Mouse (Mus musculus) brain, adult 2 months (tissue): Measurements from ENCODE around the gene Arhgef28.
A peak's percentile ranks its signal among the peaks of the same experiment; 100 is the strongest.

Source experiments
- DNase-seq: peaks from one replicate; pipeline ENCODE4 v3.0.0; 2011; ENCODE audit warnings: low read depth, low spot score

The Arhgef28 gene

GRCm38 (mm10) chr13:97966077-97966476 lies 240.2 kb downstream of the Arhgef28 start:
- no peak for DNase-seq

DNA sequence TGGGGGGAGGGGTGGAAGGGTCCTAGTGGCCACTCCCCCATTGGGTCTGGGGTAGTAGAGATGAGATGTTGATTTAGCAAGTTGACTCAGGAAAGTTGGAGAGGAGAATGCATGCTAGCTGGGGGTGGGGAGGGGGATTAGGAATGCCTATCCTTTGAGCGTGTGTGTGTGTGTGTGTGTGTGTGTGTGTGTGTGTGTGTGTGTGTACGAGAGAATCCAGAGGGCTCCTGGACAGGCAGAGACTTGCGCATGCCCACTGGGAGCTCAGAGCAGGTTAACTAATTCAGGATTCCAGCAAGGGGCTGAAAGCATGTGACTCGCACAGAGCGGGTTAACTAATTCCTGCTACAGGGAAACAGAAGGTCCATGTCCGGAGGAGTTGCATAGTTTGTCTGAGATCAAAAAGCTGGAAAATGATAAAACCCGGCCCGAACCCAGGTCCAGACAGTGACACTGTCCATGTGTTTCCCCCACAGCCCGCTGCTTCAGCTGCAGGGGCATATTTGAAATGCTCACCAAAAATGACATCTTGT lies 241.3 kb downstream of the Arhgef28 start:
- no peak for DNase-seq

DNA sequence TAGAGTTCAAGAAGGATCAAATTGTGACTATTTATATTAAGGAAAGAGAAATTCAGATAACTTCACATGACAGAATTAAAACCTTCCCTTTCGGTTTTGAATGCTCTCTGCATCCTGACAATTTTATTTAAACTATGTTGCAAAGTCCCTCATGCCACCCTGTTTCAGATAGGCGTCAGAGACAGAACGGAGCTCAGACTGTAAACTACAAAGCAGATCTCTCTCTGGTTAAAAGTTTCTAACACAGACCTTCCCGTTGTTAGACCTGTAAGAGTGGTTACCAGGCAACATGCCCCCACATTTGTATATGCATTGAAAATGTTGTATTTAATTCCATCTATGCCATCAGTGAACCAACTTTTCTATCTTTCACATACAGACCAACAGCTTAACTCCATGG lies 246.1 kb downstream of the Arhgef28 start:
- DNase-seq = no peak

GRCm38 (mm10) chr13:97959394-97959888 lies 246.8 kb downstream of the Arhgef28 start:
- peak; percentile 71 for DNase-seq

DNA sequence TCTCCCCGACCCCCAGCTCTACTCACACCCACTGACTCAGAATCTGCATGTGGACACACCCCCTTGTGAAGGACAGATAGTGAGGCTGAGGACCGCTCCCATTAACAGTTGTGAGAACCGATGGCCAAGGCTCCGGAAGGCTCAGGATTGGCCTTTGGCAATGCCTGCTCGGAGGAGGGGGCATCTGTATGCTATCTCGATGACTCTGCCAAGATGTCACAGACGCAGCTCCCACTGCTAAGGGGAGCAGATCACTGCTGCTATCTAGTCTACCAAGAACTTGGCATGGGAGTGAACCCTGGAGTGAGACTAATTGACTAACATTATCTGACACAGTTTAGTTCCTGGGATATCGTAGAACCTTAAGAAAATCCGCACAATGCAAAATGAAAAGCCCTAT lies 250.5 kb downstream of the Arhgef28 start:
- DNase-seq = no peak

DNA sequence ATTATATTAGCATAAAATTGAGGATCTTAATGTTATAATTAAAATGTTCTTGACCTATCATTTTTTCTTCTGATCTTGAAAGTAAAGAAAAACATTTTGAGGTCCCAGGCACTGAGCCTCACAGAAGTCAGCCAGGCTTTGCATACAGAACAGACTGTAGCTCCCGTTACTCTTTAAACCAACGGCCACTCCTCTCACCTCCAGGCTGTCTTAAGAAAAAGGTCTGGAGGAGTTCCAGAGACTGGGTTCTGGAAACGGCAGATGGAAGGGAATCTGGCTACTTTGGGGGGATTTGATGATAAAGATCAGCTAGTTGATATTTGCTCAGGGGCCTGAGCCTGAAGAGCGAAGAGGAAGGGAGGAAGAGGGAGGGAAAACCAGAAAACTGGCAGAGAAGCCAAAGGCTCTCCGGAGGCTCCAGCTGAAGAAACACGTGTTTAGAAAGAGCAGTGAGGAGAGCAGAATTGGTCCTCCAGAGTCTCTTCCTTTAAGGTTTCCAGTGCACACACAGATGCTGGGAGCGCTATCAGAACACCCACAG lies 251.2 kb downstream of the Arhgef28 start:
- DNase-seq = no peak

DNA sequence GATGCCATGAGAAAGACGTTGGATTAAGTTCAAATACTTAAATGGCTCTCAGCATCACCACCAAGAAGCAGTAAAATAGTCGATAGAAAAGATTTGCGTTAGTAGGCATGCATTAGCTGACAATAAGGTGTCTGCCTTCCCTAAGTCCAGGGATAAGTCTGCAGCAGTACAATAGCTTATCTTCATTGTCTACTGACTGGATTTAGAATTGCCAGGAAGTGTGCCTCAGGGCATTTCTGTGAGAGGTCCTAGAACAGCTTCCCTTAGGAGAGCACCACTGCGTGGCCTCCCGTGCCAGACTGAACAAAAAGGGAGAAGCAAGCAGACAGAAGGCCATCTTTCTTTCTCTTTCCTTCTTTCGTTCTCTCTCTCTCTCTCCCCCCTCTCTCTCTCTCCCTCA lies 252.2 kb downstream of the Arhgef28 start:
- DNase-seq = no peak

- DNase-seq = no peak
These were observed 252.7 kb downstream of the Arhgef28 start for GRCm38 (mm10) chr13:97953526-97953925.

DNA sequence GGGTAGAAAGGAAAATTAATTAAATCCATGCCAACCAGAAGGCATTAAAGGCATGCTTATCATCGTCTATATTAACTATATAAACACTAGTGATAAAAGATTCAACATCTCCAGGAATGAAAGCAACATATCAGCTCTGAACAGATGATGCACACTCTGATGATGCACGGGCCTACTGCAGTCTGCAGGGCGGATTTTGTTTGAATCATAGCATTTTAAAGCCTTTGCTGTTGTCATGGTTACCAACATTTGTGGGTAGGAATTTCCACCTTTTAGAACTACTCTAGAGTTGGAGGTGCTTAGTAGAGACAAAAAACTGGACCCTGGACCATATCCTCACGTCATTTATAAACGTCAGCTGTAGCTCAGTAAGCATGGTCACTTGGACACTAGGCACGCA lies 257.4 kb downstream of the Arhgef28 start:
- peak; percentile 60 for DNase-seq

GRCm38 (mm10) chr13:97947598-97947997 lies 258.6 kb downstream of the Arhgef28 start:
- no peak for DNase-seq

GRCm38 (mm10) chr13:97946422-97946821 lies 259.8 kb downstream of the Arhgef28 start:
- no peak for DNase-seq

DNA sequence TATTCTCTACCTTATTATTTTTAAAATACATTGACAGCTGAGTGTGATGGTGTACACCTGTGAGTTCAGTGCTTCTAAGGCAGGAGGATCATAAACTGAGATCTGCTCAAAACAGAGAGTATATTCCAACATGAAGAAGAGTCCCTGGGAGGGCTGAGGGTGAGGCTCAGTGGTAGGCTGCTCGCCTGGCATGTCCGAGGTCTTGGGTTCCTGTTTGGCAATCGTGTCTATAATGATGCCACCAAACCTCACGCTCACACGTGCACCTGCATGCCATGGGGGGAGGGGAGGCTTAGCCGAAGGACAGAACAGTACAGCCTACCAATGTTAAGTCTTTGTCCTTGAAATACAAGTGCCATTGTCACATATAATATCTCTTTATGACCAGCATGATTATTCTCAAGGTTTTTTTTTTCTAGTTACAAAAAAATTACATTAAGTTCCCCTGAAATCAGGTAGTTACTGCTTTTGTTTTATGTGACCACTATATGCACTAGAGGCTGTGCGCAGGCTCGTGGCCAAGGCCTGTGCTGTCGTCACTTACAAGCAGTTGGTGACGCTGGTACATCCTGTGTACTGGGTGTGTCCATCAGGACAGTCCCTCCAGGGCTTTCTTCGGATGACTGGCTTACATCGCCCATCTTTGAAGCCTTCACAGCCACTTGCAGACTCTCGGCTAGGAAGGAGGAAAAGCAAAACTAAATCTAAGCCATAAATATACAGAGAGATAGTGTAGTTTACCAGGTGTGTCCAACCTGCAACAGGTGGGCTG lies 264.1 kb downstream of the Arhgef28 start:
- DNase-seq = no peak

- DNase-seq = no peak
These were observed 265.1 kb downstream of the Arhgef28 start for GRCm38 (mm10) chr13:97941099-97941498.

DNA sequence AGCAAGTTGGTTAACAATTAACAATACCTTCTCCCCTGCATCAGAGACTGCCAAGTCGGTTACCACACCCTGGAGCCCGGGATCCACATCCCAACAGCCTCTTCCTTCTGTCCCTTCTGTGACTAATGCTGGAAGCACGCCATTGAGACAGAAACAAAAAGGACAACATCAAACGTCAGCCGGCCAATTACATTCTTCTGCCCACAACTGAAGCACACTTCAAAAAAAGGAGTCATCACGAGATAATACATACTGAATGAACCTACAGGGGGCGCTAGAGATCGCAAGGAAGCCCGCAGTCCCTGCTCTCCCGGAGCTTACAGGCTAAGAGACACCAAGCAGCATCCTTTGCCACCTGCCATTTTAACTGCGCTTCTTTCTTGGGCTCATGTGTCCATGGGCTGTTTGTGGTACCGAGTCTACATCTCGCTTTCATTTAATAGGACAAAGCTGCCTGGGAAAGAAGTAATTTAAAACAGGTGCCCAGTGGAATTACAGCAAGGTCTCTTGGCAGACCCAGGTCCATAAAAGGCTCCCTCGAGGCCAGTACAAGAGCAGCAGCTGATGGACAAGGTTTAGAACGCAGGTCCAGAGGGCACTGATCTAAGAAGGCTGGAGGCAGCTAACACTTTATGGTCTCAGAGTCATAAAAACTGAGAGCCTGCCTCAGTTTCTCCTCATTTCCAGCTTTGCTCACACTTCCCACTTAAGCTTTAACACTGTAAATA lies 266.6 kb downstream of the Arhgef28 start:
- no peak for DNase-seq

GRCm38 (mm10) chr13:97938596-97939297 lies 267.5 kb downstream of the Arhgef28 start:
- peak; percentile 86 for DNase-seq

DNA sequence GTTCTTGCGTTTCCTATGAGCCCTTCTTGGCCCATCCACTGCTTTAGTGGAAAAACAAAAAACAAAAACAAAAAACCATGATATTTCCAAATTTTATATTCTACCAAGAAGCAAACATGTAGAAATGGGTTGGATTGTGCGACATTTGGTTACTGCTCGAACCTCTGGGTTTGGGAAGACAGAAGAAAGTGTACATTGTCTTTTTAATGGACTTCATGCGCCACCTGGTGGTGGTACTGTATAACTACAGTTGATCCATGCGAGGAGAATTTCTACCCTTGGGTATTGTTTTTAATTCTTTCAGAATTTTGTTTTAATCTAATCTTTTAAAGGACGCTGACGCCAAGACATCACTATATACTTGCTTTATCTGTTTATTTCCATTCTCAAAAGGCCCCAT lies 268.3 kb downstream of the Arhgef28 start:
- peak; percentile 79 for DNase-seq

DNA sequence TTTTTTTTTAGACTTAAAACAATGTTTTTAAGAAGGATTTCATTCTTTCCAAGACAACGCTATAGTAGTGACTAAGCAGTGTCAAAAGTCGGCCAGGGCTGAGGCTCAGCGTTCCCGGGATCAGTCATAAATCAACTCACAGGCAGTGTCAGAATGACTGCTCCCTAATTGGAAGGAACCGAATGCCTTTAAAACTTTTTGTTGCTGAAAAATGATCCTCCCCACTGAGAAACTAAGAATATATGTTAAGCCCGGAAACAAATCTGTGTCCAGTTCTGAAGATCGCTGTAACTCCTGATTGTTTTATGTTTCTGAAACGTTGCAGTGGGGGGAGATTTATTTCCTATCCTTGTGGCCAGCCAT lies 278.1 kb downstream of the Arhgef28 start:
- peak; percentile 12 for DNase-seq

- peak; percentile 20 for DNase-seq
These were observed 278.7 kb downstream of the Arhgef28 start for GRCm38 (mm10) chr13:97927376-97928134.

GRCm38 (mm10) chr13:97926371-97926770 lies 279.9 kb downstream of the Arhgef28 start:
- DNase-seq = no peak

DNA sequence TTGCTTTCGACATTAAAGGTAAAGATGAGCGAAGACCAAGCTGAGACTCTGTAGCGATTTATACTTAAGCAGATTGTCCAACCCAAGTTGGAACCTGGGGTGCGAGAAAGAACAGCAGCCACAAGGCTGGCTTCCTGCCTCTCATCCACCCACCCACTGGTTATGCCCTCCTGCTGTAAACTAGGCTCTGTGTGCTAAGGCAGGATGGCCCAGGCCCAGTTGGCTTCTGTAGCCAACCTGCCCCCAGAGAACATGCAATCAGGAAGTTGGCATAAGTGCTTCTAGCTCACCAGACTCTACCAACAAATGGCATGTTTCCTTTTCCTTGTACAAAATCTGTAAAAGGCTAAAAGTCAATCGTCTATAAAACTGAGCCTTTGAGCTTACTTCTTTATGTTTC lies 283.2 kb downstream of the Arhgef28 start:
- DNase-seq = peak; percentile 81

- DNase-seq = no peak
These were observed 286.6 kb downstream of the Arhgef28 start for GRCm38 (mm10) chr13:97919590-97919989.
